Mouse (Mus musculus) left cerebral cortex, postnatal 25 days (tissue): ENCODE data around the gene Ube2v1. TPM values are rescaled to one million over a fixed set of nuclear protein-coding genes. Genes with fewer than 3 reads are reported as not detected.
A peak's percentile ranks its signal among the peaks of the same experiment; 100 is the strongest.

ENCODE experiments used
- DNase-seq, 2 experiments: peaks; one replicate each; pipeline ENCODE4 v3.0.0; 2022; ENCODE audit warnings: low spot score in 2 of 2, mixed read lengths in 1 of 2
- intact Hi-C: fragments of 180-260 bp; cut with DNase I; formaldehyde crosslinking; loops from one replicate; pipeline ENCODE4 v1.15.1; 2025
- microRNA-seq, 2 experiments: library from miRNA; unstranded; fragments of <30 nt; microRNA quantifications; one replicate each; pipeline ENCODE4 v1.2.0; 2022
- total RNA-seq, 2 experiments: library from RNA; stranded (reverse); gene quantifications; 2 replicates each; pipeline ENCODE4 v1.2.3; 2021

Gene Ube2v1
- total RNA-seq, 2 experiments from 2014 or later = 254 to 264 TPM

GRCm38 (mm10) chr2:167570815-167571214, 61.1 kb downstream of the Ube2v1 start:
- no peak for DNase-seq
- intact Hi-C loops = no loop called here

- intact Hi-C loops = no loop called here
- peak; percentile 34 to 39 for DNase-seq
Observed at GRCm38 (mm10) chr2:167569934-167570651, 61.8 kb downstream of the Ube2v1 start.

GRCm38 (mm10) chr2:167568112-167568511, 63.8 kb downstream of the Ube2v1 start:
- no peak for DNase-seq
- intact Hi-C loops = no loop called here

GRCm38 (mm10) chr2:167565682-167566081, 66.2 kb downstream of the Ube2v1 start:
- DNase-seq = no peak
- intact Hi-C loops = no loop called here

- no peak for DNase-seq
- intact Hi-C loops = no loop called here
Observed at GRCm38 (mm10) chr2:167565312-167565656, 66.6 kb downstream of the Ube2v1 start.

- intact Hi-C loops = no loop called here
Observed at GRCm38 (mm10) chr2:167564551-167565311, 67.2 kb downstream of the Ube2v1 start.

GRCm38 (mm10) chr2:167563703-167564102, 68.2 kb downstream of the Ube2v1 start:
- no peak for DNase-seq
- intact Hi-C loops = no loop called here

More at GRCm38 (mm10) chr2:167564551-167565311, 67.2 kb downstream of the Ube2v1 start:
- no peak for DNase-seq

GRCm38 (mm10) chr2:167563035-167563434, 68.9 kb downstream of the Ube2v1 start:
- no peak for DNase-seq
- intact Hi-C loops = no loop called here

GRCm38 (mm10) chr2:167562101-167562500, 69.8 kb downstream of the Ube2v1 start:
- DNase-seq = no peak

GRCm38 (mm10) chr2:167559413-167559812, 72.5 kb downstream of the Ube2v1 start:
- intact Hi-C loops = no loop called here
- no peak for DNase-seq

More at GRCm38 (mm10) chr2:167562101-167562500, 69.8 kb downstream of the Ube2v1 start:
- intact Hi-C loops = no loop called here

Small RNA genes lying within 50 kb of the gene (microRNA-seq; reads per million reads assigned to microRNA genes)
- 0 reads per million in 2 experiments for gene Gm22355

Other genes with a start within 250 kb of the Ube2v1 start
- gene Slc9a8, start 210.4 kb downstream of the Ube2v1 start, total RNA-seq = 10 to 100 TPM; 24.7 to 31.0 TPM
- gene Rnf114, start 139.4 kb downstream of the Ube2v1 start, total RNA-seq = 10 to 100 TPM; 59.7 to 61.3 TPM
- 10 to 100 TPM; 72.0 to 74.4 TPM for gene Spata2, start 139.2 kb downstream of the Ube2v1 start, total RNA-seq
- under 1 TPM; 0.57 to 0.94 TPM for gene Snai1, start 93.9 kb downstream of the Ube2v1 start, total RNA-seq
- 10 to 100 TPM; 43.9 to 47.8 TPM for gene Gm20431, start 29.4 kb upstream of the Ube2v1 start, total RNA-seq
- 10 to 100 TPM; 12.1 to 12.7 TPM for gene Cebpb, start 56.8 kb upstream of the Ube2v1 start, total RNA-seq
- 10 to 100 TPM; 49.7 to 54.0 TPM for gene Tmem189, start 57.7 kb upstream of the Ube2v1 start, total RNA-seq